In genomic region chr7:123205261-123205660, GRCm38 (mm10) we compare ENCODE assay signal across 9 mouse cellular contexts. TPM values are rescaled to one million over a fixed set of nuclear protein-coding genes. Genes with fewer than 3 reads are reported as not detected.
A peak's percentile ranks its signal among the peaks of the same experiment; 100 is the strongest.
DNase-seq lines count a peak whose midpoint lies in the region; ATAC-seq and TF ChIP-seq lines count a peak whose summit lies in the region.
"Had no signal": no experiment of that assay in that cellular context is flagged by ENCODE, and none has a peak within 500 bp of the region (broad histone marks: within the 10 kb centered on the region; RNA-seq: fewer than 3 reads in every experiment).

No protein-coding gene starts in this region.

- ATAC-seq in forebrain, embryonic 11.5 days (replicated peaks; ENCODE audit: low FRiP score): no peak; the same call in 1 of the 2 replicates
- no peak for ATAC-seq in forebrain, embryonic 13.5 days
- ATAC-seq in hindbrain, embryonic 14.5 days (ENCODE audit: low FRiP score): no peak
- ATAC-seq in limb, embryonic 14.5 days (ENCODE audit: low FRiP score, low read depth): no peak

- DNase-seq in forebrain, embryonic 11.5 days (ENCODE audit: low spot score): peak; percentile 71
- DNase-seq in urinary bladder, postnatal 14 days (ENCODE audit: low spot score): peak; percentile 52
- no peak for DNase-seq in urinary bladder, adult 2 months (ENCODE audit: low spot score)
- peak; percentile 83 to 84 for DNase-seq in cerebellum, postnatal 14 days
- DNase-seq in hindbrain, embryonic 14.5 days (ENCODE audit: low spot score): peak; percentile 73
- DNase-seq in limb, embryonic 14.5 days (ENCODE audit: low spot score): peak; percentile 70
- DNase-seq in right cerebral cortex, adult 2 months (ENCODE audit: low spot score in 2 of 2): peak; percentile 72 to 77

- 37% methylated on average over 14 of the region's 14 CpGs for WGBS in forebrain, embryonic 11.5 days
- 34% methylated on average over 14 of the region's 14 CpGs for WGBS in forebrain, embryonic 13.5 days
- WGBS in hindbrain, embryonic 14.5 days: 40% methylated on average over 14 of the region's 14 CpGs
- WGBS in limb, embryonic 14.5 days: 25% methylated on average over 14 of the region's 14 CpGs

- H3K4me2 ChIP-seq in forebrain, embryonic 11.5 days (ENCODE audit: low read depth, low read length, severe bottlenecking): no peak overlapping the region
- no peak overlapping the region for H3K4me2 ChIP-seq in forebrain, embryonic 13.5 days
- H3K4me2 ChIP-seq in hindbrain, embryonic 14.5 days (replicated peaks): no peak overlapping the region
- no peak overlapping the region for H3K4me2 ChIP-seq in limb, embryonic 14.5 days (replicated peaks; ENCODE audit: low read depth, low read length, severe bottlenecking)
- H3K4me2 ChIP-seq: limb, embryonic 13.5 days had no signal

- no peaks in the 10 kb centered on the region for H3K4me1 ChIP-seq in forebrain, embryonic 11.5 days (replicated peaks; ENCODE audit: control insufficient read depth, insufficient read depth, low read length)
- no peaks in the 10 kb centered on the region for H3K4me1 ChIP-seq in forebrain, embryonic 13.5 days
- H3K4me1 ChIP-seq in hindbrain, embryonic 14.5 days (replicated peaks; ENCODE audit: control insufficient read depth, insufficient read depth, low read length): no peaks in the 10 kb centered on the region
- H3K4me1 ChIP-seq in limb, embryonic 14.5 days (ENCODE audit: control insufficient read depth, insufficient read depth, low read length): no peaks in the 10 kb centered on the region
- H3K4me1 ChIP-seq: limb, embryonic 13.5 days had no signal

- no peak overlapping the region for H3K27ac ChIP-seq in forebrain, embryonic 11.5 days (ENCODE audit: low read depth, low read length)
- H3K27ac ChIP-seq in forebrain, embryonic 13.5 days: no peak overlapping the region
- no peak overlapping the region for H3K27ac ChIP-seq in hindbrain, embryonic 14.5 days
- no peak overlapping the region for H3K27ac ChIP-seq in limb, embryonic 14.5 days (replicated peaks; ENCODE audit: low read depth, low read length)
- H3K27ac ChIP-seq: limb, embryonic 13.5 days had no signal

- TF ChIP-seq POLR2A in limb, embryonic 14.5 days (IDR thresholded peaks at IDR 0.05; ENCODE audit: borderline replicate concordance, extremely low read depth, insufficient read depth, insufficient read length): no peak

- H3K4me3 ChIP-seq in forebrain, embryonic 11.5 days (ENCODE audit: low read depth, low read length): no peak overlapping the region
- no peak overlapping the region for H3K4me3 ChIP-seq in forebrain, embryonic 13.5 days
- H3K4me3 ChIP-seq in hindbrain, embryonic 14.5 days (replicated peaks; ENCODE audit: low read length): no peak overlapping the region
- no peak overlapping the region for H3K4me3 ChIP-seq in limb, embryonic 14.5 days (replicated peaks; ENCODE audit: low read length)
- H3K4me3 ChIP-seq: limb, embryonic 13.5 days had no signal

- no peaks in the 10 kb centered on the region for H3K9me3 ChIP-seq in forebrain, embryonic 11.5 days (ENCODE audit: control insufficient read depth, low read length)
- no peaks in the 10 kb centered on the region for H3K9me3 ChIP-seq in forebrain, embryonic 13.5 days (replicated peaks)
- H3K9me3 ChIP-seq in hindbrain, embryonic 14.5 days (ENCODE audit: control insufficient read depth, low read length): no peaks in the 10 kb centered on the region
- no peaks in the 10 kb centered on the region for H3K9me3 ChIP-seq in limb, embryonic 14.5 days (ENCODE audit: control insufficient read depth, low read length)
- H3K9me3 ChIP-seq: limb, embryonic 13.5 days had no signal

- H3K27me3 ChIP-seq in forebrain, embryonic 11.5 days (ENCODE audit: control insufficient read depth, insufficient read depth, low read length): no peaks in the 10 kb centered on the region
- no peaks in the 10 kb centered on the region for H3K27me3 ChIP-seq in forebrain, embryonic 13.5 days
- no peaks in the 10 kb centered on the region for H3K27me3 ChIP-seq in hindbrain, embryonic 14.5 days (ENCODE audit: control insufficient read depth, insufficient read depth, low read length)
- no peaks in the 10 kb centered on the region for H3K27me3 ChIP-seq in limb, embryonic 14.5 days (ENCODE audit: control insufficient read depth, insufficient read depth, low read length)
- H3K27me3 ChIP-seq: limb, embryonic 13.5 days had no signal

- H3K36me3 ChIP-seq in forebrain, embryonic 11.5 days (ENCODE audit: control insufficient read depth, insufficient read depth, low read length): no peaks in the 10 kb centered on the region
- no peaks in the 10 kb centered on the region for H3K36me3 ChIP-seq in forebrain, embryonic 13.5 days (ENCODE audit: poor library complexity, severe bottlenecking)
- no peaks in the 10 kb centered on the region for H3K36me3 ChIP-seq in hindbrain, embryonic 14.5 days (replicated peaks; ENCODE audit: control insufficient read depth, insufficient read depth)
- H3K36me3 ChIP-seq in limb, embryonic 14.5 days (ENCODE audit: control insufficient read depth, insufficient read depth, low read length): no peaks in the 10 kb centered on the region
- H3K36me3 ChIP-seq: limb, embryonic 13.5 days had no signal

- H3K9ac ChIP-seq in forebrain, embryonic 11.5 days (ENCODE audit: low read length): no peak overlapping the region
- H3K9ac ChIP-seq in forebrain, embryonic 13.5 days: no peak overlapping the region
- no peak overlapping the region for H3K9ac ChIP-seq in hindbrain, embryonic 14.5 days
- H3K9ac ChIP-seq in limb, embryonic 14.5 days (ENCODE audit: low read depth, low read length, severe bottlenecking): no peak overlapping the region
- H3K9ac ChIP-seq: limb, embryonic 13.5 days had no signal

RNA-seq across cellular contexts. Expression of gene Slc5a11, which starts 9.3 kb away (rescaled TPM):
- not detected in 2 replicates for polyA plus RNA-seq in forebrain, embryonic 11.5 days (2014; fragmentation: Nextera tagmentation; extraction: Ambion mirVana)
- not detected in 2 replicates for polyA plus RNA-seq in forebrain, embryonic 13.5 days (2015; fragmentation: Nextera tagmentation; extraction: Ambion mirVana)
- 0.39 and 0.41 TPM in 2 replicates for polyA plus RNA-seq in urinary bladder, adult 2 months (2012; rRNA removed)
- not detected in 2 replicates for polyA plus RNA-seq in hindbrain, embryonic 14.5 days (2014; fragmentation: Nextera tagmentation; extraction: Ambion mirVana)
- polyA plus RNA-seq in limb, embryonic 14.5 days (2012; rRNA removed): 0.22 and 0.26 TPM in 2 replicates
- polyA plus RNA-seq in limb, embryonic 14.5 days (2014; fragmentation: Nextera tagmentation; extraction: Ambion mirVana): 0.08 TPM in 1 of 2 replicates, not detected in the other
